Mouse (Mus musculus) embryonic fibroblast, embryonic 13.5 days (primary cell): Measurements from ENCODE around the gene Sept1. TPM values are rescaled to one million over a fixed set of nuclear protein-coding genes. Genes with fewer than 3 reads are reported as not detected.

Experiments
- H3K27ac ChIP-seq: 2 replicates; pipeline ENCODE4 v1.5.1; 2012; ENCODE audit warnings: low read length, control low read depth, inconsistent platforms; ENCODE audit not compliant: insufficient read depth
- H3K4me1 ChIP-seq: 2 replicates; pipeline ENCODE4 v1.6.1; 2011; ENCODE audit warnings: low read length; ENCODE audit not compliant: control insufficient read depth, insufficient read depth
- H3K4me3 ChIP-seq: 2 replicates; pipeline ENCODE4 v1.5.1; 2011; ENCODE audit warnings: mild to moderate bottlenecking, control low read depth, low read length; ENCODE audit not compliant: insufficient read depth
- CTCF ChIP-seq: IDR thresholded peaks from 2 replicates; pipeline ENCODE4 v1.5.1; 2011; ENCODE audit warnings: mild to moderate bottlenecking, control low read depth, low read length, moderate library complexity, borderline replicate concordance; ENCODE audit not compliant: insufficient read depth
- POLR2A ChIP-seq: IDR thresholded peaks from 2 replicates; pipeline ENCODE4 v1.6.1; 2011; ENCODE audit warnings: low read depth, mild to moderate bottlenecking, control low read depth, low read length, moderate library complexity
- polyA plus RNA-seq: library from polyadenylated mRNA; stranded (reverse); fragments of >200 nt; gene quantifications from 2 replicates; pipeline ENCODE4 v1.2.4, GENCODE M21; 2011; ENCODE audit warnings: low read depth; ENCODE audit not compliant: missing spikeins, insufficient read length

Sept1 gene
- polyA plus RNA-seq, 1 experiment = 4.2 TPM

DNA sequence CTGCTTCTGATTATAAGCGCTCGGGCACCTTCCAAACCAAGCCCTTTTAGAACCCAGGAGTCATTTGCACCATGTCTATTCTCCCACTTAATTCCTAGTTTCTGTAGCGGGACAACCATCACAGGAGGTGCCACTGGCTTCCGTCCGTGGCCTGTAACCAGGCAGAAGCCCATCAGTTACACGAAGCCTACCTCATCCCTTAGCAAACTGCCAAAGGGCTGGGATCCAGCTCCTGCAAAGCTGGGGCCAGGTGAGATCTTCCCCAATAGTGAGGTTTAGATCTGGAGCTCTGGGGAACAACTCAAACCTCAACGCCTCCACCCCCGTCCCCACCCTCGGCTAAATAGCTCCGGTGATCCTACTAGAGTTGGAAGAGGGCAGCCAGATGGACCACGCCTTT, 36.4 kb downstream of the Sept1 start:
- peak overlapping the region; percentile 53; the same call in 1 of the 2 replicates for H3K27ac ChIP-seq

DNA sequence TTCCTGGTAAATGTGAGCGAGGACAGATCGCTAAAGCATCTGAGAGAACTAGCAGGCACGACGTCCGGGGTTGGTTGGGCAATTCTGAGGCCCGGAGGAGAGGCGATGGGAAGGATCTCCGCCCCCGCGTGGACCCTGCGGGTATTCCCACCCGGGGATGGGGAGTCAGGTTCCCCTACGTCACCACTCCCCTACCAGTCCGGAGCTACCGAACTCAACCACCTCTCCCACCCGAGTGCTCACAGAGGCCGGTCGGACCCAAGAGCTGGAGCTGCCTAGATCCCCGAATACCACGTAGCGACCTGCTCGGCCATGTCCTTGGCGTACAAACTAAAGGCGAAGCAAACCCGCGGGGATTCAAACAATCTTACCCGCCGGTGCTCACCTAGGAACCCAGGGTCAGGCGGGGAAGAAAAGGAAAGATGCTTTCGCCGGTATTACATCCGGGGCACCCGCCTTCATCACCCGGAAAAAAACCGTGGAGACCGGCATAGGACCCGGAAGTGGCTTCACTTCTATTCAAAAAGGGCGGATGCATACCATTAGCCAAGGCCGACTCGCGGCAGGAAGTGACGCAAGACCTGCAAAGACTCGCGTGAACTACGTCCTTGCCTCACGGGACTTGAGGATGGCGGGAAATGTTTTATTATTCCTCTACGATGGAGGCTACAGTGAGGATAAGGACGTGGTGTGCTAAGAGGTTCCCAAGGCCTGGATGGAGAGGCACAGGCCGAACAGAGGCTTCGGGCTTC, 37.2 kb downstream of the Sept1 start, which contains the start of gene Cd2bp2:
Gene Cd2bp2 (minus strand): TSS at position 507 of the 752 bp plus-strand sequence.
- peak within 1 kb of the TSS; percentile 86 for H3K4me3 ChIP-seq
- peak within 1 kb of the TSS; percentile 88 for H3K27ac ChIP-seq
- H3K4me1 ChIP-seq = no peaks in the 10 kb centered on the region
- TF ChIP-seq CTCF (no peak), POLR2A (peak; percentile 67)

More for the DNA sequence above, 36.4 kb downstream of the Sept1 start:
- Histone ChIP-seq H3K4me3 (no peak overlapping the region), H3K4me1 (no peaks in the 10 kb centered on the region)
- TF ChIP-seq CTCF (no peak), POLR2A (0 out of 2 replicates have a peak, but pooled peaks have one; percentile 19)

DNA sequence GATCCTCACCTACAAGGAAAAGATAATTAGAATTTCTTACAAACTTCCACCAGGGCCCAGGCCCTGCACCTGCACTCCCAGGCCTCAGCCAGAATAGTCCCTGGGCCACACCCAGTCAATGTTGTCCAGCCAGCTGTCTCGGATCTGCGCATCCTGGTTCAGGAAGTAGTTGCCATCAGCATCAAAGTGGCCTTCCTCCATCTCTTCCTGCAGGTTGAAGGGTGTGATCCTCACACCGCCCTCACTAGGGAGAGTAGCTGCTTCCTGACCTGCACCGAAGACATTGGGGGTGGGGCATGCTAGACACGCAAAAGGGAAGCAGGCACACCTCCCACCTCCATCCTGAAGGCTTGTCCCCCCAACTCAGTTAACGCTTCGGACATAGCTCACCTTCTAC, 38.3 kb downstream of the Sept1 start:
- Histone ChIP-seq H3K4me1 (no peaks in the 10 kb centered on the region), H3K27ac (peak overlapping the region; percentile 88; the same call in 1 of the 2 replicates), H3K4me3 (peak overlapping the region; percentile 86)
- no peak for TF ChIP-seq POLR2A
- no peak for TF ChIP-seq CTCF

DNA sequence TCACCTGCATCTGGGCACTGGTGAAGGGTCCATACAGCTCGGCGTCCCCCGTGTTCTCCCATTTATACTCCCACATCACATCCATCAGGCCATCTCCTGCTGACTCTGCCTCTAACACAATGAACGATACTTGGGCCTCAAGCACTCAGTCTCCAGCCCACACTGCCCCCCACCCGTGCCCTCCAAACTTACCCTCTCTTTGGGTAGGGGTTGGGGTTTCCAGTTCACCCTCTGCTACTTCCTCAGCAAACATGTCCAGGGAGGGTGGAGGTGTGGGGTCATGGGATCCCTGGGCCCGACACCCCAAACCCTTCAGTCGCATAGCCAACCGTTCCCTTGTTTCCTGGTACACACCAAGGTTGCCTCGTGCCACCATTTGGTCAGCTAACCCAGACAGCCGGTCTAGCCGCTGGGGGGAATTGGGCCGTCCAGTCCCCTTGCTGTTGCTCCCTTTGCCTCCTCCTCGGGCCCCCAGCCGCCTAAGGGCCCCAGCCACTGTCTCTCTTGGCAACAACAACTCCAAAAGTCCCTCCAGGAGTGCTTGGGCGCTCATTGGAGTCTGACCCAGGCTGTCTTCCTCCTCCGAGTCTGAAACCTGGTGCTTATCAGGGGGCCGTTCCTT, 38.8 kb downstream of the Sept1 start:
- no peaks in the 10 kb centered on the region for H3K4me1 ChIP-seq
- peak overlapping the region; percentile 86 for H3K4me3 ChIP-seq
- TF ChIP-seq POLR2A (no peak), CTCF (no peak)
- no peak overlapping the region for H3K27ac ChIP-seq

DNA sequence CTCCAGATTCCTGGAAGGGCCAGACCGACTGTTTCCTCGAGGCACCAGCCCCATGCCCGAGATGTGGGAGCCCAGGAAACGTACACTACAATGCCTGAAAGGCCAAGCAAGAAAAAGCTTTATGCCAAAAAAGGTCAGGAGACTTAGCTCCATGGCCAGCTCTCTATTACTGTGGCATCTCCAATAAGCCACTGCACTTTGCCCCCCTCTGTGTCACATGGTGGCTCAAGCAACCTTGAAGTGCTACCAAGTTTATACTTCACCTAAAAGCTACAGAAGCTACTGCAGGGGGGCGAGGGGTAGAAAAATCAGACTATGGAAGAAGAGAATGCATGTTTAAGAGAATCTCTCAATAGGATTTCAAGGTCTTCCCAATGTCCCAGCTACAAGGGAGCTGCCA, 39.9 kb downstream of the Sept1 start:
- Histone ChIP-seq H3K4me3 (no peak overlapping the region), H3K4me1 (no peaks in the 10 kb centered on the region), H3K27ac (no peak overlapping the region)
- no peak for TF ChIP-seq CTCF
- no peak for TF ChIP-seq POLR2A

DNA sequence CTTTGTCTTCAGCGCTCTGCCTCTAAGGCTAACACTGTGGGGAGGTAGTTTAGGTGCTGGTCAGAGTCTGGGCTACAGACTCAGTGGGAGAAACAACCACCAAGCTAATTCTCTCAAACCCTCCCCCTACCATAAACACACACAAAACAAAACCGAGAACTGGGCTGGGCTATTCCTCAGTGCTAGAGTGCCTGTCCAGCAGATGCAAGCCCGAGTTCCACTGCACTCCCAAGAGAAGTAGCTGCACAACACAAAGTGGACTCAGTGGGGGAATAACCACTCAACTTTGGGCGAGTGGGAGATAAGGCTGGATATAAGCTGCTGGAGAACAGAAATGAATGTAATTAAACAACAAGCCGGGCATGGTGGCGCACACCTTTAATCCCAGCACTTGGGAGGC, 42.3 kb downstream of the Sept1 start:
- TF ChIP-seq CTCF (no peak), POLR2A (no peak; the same call in 1 of the 2 replicates)
- no peak overlapping the region for H3K27ac ChIP-seq
- H3K4me3 ChIP-seq = no peak overlapping the region

DNA sequence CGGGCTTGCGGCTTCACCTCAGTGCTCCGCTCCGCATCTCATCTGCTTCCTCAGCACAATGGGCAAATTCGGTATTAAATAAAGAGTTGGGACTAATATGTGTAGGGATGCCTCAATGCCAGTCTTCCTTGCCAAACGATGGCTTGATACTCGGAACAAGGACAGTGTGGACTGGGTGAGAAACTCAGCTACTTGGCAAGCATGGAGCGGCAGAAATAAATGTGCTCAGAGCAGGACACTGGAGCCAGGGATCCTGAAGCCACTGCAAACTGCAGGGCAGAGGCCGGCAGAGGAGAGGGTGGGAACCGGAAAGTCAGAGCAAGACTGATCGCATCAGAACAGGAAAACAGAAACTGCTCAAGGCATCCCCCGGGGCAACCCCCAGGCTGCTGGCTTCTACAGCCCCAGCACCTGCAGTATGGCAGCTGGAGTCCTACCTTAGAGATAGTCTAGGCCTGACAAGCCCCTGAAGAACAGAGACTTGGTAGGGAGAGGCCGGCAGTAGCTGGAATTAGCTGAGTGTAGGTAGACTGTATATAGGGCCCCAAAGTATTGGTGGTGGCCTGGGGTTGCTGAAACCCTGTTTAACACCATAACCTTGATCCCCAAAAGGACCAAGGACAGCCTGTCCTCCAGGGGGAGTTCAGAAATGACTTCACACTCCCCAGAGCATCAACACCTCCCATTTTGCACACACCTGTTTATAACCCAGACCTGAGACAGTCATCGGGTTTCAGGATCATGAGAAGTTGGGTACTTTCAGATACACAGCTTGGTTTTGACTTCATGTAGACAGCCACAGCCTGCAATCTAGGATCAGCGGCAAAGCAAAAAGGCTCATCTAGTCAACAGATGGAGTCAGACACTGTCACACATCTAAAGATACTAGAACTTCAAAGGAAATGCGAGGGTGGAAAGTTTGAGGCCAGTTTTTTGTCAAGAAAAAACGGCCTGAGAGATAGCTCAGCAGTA, 44.3 kb downstream of the Sept1 start:
- Histone ChIP-seq H3K4me3 (no peak overlapping the region), H3K27ac (no peak overlapping the region), H3K4me1 (peaks cover 2% of the 10 kb centered on the region; the same call in 1 of the 2 replicates)
- TF ChIP-seq CTCF (no peak), POLR2A (no peak)

More for the DNA sequence above, 42.3 kb downstream of the Sept1 start:
- no peaks in the 10 kb centered on the region for H3K4me1 ChIP-seq

DNA sequence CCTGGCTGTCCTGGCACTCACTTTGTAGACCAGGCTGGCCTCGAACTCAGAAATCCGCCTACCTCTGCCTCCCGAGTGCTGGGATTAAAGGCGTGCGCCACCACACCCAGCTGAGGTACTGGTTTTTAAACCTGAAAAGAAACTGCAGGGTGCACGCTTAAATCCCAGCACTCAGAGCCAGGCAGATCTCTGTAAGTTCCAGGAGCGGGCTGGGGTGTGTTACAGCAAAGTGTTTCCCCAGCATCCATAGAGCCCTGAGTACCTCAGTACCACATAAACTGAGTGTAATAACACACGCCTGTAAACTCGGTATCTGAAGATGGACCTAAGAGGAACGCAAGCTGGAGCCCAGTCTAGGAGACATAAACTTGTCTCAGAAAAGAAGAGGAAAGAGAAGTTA, 45.6 kb downstream of the Sept1 start:
- Histone ChIP-seq H3K4me1 (peaks cover 2% of the 10 kb centered on the region; the same call in 1 of the 2 replicates), H3K27ac (no peak overlapping the region), H3K4me3 (no peak overlapping the region)
- TF ChIP-seq CTCF (no peak), POLR2A (no peak)

DNA sequence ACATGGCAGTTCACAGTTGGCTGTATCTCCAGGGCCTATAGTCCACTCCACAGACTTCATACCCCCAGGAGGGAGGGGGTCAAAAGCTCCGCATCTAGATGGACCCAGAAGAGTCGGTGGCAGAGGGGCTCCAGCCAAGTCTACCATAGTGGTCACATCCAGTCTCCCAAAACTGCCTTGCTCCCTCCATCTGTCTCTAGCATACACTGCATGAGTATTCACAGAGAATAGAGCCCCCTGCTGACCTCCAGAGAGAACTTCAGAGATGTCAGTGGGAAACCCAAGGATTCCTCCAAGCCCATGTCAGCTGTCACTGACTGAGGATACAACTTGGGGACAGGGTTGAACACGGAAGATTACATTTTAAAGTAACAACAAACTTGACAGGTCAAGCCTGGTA, 47.3 kb downstream of the Sept1 start:
- H3K27ac ChIP-seq = no peak overlapping the region
- no peak overlapping the region for H3K4me3 ChIP-seq
- TF ChIP-seq CTCF (no peak), POLR2A (no peak)
- peaks cover 7% of the 10 kb centered on the region for H3K4me1 ChIP-seq
